Mouse (Mus musculus): ENCODE measurements around the gene Mas1. TPM values are rescaled to one million over a fixed set of nuclear protein-coding genes. Genes with fewer than 3 reads are reported as not detected.

Gene Mas1
- polyA plus RNA-seq, 1 experiment from 2014 or later: 0.66 TPM

GRCm38 (mm10) chr17:12845862-12846261, 22.1 kb downstream of the Mas1 start:
- H3K4me1 ChIP-seq (ENCODE audit: control insufficient read depth, insufficient read depth, low read length): no peaks in the 10 kb centered on the region; the same call in 1 of the 2 replicates
- H3K27ac ChIP-seq (ENCODE audit: low read depth, low read length): 0 out of 2 replicates have a peak overlapping the region, but pooled peaks have one; percentile 24
- no peaks in the 10 kb centered on the region for H3K27me3 ChIP-seq (ENCODE audit: control insufficient read depth, insufficient read depth, low read length)
- H3K9ac ChIP-seq (ENCODE audit: low read depth, low read length): no peak overlapping the region
- H3K9me3 ChIP-seq (ENCODE audit: control insufficient read depth, low read length): no peaks in the 10 kb centered on the region
- H3K4me2 ChIP-seq (replicated peaks; ENCODE audit: low read depth, low read length): no peak overlapping the region
- 23% methylated on average over 5 of the region's 5 CpGs for WGBS
- no peak overlapping the region for H3K4me3 ChIP-seq (ENCODE audit: low read length)
- ATAC-seq (ENCODE audit: low FRiP score, low TSS enrichment): peak; percentile 60; the same call in 1 of the 2 replicates
- H3K36me3 ChIP-seq (ENCODE audit: control insufficient read depth, insufficient read depth, low read length): no peaks in the 10 kb centered on the region

GRCm38 (mm10) chr17:12844540-12844939, 23.4 kb downstream of the Mas1 start:
- no peak overlapping the region for H3K9ac ChIP-seq (ENCODE audit: low read depth, low read length)
- H3K9me3 ChIP-seq (ENCODE audit: control insufficient read depth, low read length): no peaks in the 10 kb centered on the region
- no peaks in the 10 kb centered on the region for H3K36me3 ChIP-seq (ENCODE audit: control insufficient read depth, insufficient read depth, low read length)
- H3K27me3 ChIP-seq (ENCODE audit: control insufficient read depth, insufficient read depth, low read length): no peaks in the 10 kb centered on the region
- no peak overlapping the region for H3K4me3 ChIP-seq (ENCODE audit: low read length)
- no peak overlapping the region for H3K4me2 ChIP-seq (replicated peaks; ENCODE audit: low read depth, low read length)
- no peak overlapping the region for H3K27ac ChIP-seq (ENCODE audit: low read depth, low read length)
- 83% methylated on average over 4 of the region's 4 CpGs for WGBS
- H3K4me1 ChIP-seq (ENCODE audit: control insufficient read depth, insufficient read depth, low read length): no peaks in the 10 kb centered on the region; the same call in 1 of the 2 replicates
- ATAC-seq (ENCODE audit: low FRiP score, low TSS enrichment): no peak

DNA sequence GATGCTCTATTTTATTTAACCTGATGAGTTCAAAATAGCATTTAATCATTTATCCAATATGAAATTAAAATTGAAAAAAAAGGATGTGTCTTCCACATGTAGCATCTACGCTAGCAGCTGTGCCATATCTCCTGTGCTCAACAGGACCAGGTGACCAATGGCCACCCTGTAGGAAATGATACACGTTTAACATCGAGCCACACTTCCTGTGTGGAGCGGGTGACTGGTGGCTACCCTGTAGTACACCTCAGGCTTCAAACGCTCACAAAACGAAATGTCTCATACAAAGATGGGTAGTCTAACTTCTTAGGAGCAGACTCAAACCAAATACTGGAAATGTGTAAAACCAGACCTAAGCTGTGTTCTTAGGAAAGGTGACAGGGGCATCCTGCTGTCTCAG, 24.1 kb downstream of the Mas1 start:
- Histone ChIP-seq H3K36me3 (ENCODE audit: control insufficient read depth, insufficient read depth, low read length) (no peaks in the 10 kb centered on the region), H3K4me3 (ENCODE audit: low read length) (no peak overlapping the region), H3K9ac (ENCODE audit: low read depth, low read length) (no peak overlapping the region), H3K9me3 (ENCODE audit: control insufficient read depth, low read length) (no peaks in the 10 kb centered on the region), H3K27me3 (ENCODE audit: control insufficient read depth, insufficient read depth, low read length) (no peaks in the 10 kb centered on the region), H3K4me2 (replicated peaks; ENCODE audit: low read depth, low read length) (no peak overlapping the region), H3K27ac (ENCODE audit: low read depth, low read length) (no peak overlapping the region; the same call in 1 of the 2 replicates), H3K4me1 (ENCODE audit: control insufficient read depth, insufficient read depth, low read length) (no peaks in the 10 kb centered on the region; the same call in 1 of the 2 replicates)
- 72% methylated on average over 6 of the region's 6 CpGs for WGBS
- no peak for ATAC-seq (ENCODE audit: low FRiP score, low TSS enrichment)

DNA sequence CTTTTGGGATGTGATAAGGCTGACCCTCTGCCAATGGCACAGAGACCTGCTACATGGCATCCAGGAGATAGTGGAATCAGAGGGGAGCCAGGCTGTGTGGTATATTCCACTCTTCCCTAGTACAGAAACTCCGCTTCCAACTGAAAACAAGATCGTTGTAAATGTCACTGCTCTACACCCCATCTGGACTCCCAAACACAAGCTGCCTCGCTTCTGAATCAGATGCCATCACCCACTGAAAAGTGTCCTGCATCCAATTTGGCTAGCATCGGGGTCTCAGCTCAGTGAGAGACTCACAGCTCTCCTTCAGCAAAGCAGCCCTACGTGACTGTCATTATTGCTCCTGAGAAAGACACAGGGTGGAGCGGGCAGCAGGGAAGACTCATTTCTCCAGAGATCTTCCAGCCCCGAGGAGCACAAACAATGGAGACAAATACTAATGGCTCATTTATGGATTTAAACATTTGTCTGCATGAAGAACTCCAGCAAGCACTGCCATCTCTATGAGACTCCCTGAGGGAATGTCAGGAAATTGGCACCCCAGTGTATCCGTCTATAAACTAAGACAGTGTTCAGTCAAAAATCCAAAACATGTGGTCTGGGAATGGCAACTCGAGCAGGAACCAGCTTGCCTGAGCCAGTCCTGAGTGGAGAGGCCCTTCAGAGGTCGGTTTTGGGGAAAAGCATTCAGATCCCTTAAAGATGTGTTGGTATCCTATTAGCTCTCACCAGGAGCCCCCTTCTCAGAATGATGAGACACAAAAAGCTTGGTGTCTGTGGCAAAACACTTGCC, 28.3 kb downstream of the Mas1 start:
- WGBS: 81% methylated on average over 10 of the region's 10 CpGs
- H3K4me3 ChIP-seq (ENCODE audit: low read length): no peak overlapping the region
- ATAC-seq (ENCODE audit: low FRiP score, low TSS enrichment): no peak
- H3K27me3 ChIP-seq (ENCODE audit: control insufficient read depth, insufficient read depth, low read length): no peaks in the 10 kb centered on the region
- H3K27ac ChIP-seq (ENCODE audit: low read depth, low read length): no peak overlapping the region
- no peaks in the 10 kb centered on the region for H3K36me3 ChIP-seq (ENCODE audit: control insufficient read depth, insufficient read depth, low read length)
- no peaks in the 10 kb centered on the region for H3K4me1 ChIP-seq (ENCODE audit: control insufficient read depth, insufficient read depth, low read length)
- H3K9me3 ChIP-seq (ENCODE audit: control insufficient read depth, low read length): no peaks in the 10 kb centered on the region
- H3K4me2 ChIP-seq (replicated peaks; ENCODE audit: low read depth, low read length): no peak overlapping the region
- H3K9ac ChIP-seq (ENCODE audit: low read depth, low read length): no peak overlapping the region

- H3K27me3 ChIP-seq (ENCODE audit: control insufficient read depth, insufficient read depth, low read length): no peaks in the 10 kb centered on the region
- H3K27ac ChIP-seq (ENCODE audit: low read depth, low read length): no peak overlapping the region
- no peak overlapping the region for H3K4me2 ChIP-seq (replicated peaks; ENCODE audit: low read depth, low read length)
- H3K4me3 ChIP-seq (ENCODE audit: low read length): no peak overlapping the region
- no peaks in the 10 kb centered on the region for H3K4me1 ChIP-seq (ENCODE audit: control insufficient read depth, insufficient read depth, low read length)
- 90% methylated on average over 5 of the region's 5 CpGs for WGBS
- H3K36me3 ChIP-seq (ENCODE audit: control insufficient read depth, insufficient read depth, low read length): no peaks in the 10 kb centered on the region
- no peak overlapping the region for H3K9ac ChIP-seq (ENCODE audit: low read depth, low read length)
- ATAC-seq (ENCODE audit: low FRiP score, low TSS enrichment): no peak
- no peaks in the 10 kb centered on the region for H3K9me3 ChIP-seq (ENCODE audit: control insufficient read depth, low read length)
Measured at GRCm38 (mm10) chr17:12835738-12836137, 32.2 kb downstream of the Mas1 start.

DNA sequence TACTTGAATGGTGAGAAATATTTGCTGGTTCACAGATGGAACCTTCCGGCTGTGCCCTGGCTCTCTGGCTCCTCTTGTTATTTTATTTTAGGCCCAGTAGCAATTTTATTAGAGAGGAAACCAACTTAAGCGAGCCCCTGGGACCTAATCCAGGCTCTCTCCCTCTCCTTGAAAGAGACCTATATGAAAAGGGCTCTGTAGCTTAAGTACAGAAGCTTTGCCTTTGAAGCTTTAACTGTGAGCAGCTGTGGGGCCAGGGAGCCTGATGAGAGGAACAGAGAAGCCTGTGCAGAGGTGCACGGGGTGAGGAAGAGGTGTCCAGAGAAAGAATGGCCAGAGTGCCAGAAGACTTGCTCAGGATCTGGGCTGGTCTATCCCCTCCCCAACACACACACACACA, 33.1 kb downstream of the Mas1 start:
- WGBS: 59% methylated on average over 3 of the region's 3 CpGs
- Histone ChIP-seq H3K4me3 (ENCODE audit: low read length) (no peak overlapping the region), H3K4me2 (replicated peaks; ENCODE audit: low read depth, low read length) (no peak overlapping the region), H3K27ac (ENCODE audit: low read depth, low read length) (no peak overlapping the region), H3K9me3 (ENCODE audit: control insufficient read depth, low read length) (no peaks in the 10 kb centered on the region), H3K9ac (ENCODE audit: low read depth, low read length) (no peak overlapping the region), H3K27me3 (ENCODE audit: control insufficient read depth, insufficient read depth, low read length) (no peaks in the 10 kb centered on the region), H3K36me3 (ENCODE audit: control insufficient read depth, insufficient read depth, low read length) (no peaks in the 10 kb centered on the region), H3K4me1 (ENCODE audit: control insufficient read depth, insufficient read depth, low read length) (no peaks in the 10 kb centered on the region)
- no peak for ATAC-seq (ENCODE audit: low FRiP score, low TSS enrichment)

- H3K36me3 ChIP-seq (ENCODE audit: control insufficient read depth, insufficient read depth, low read length): no peaks in the 10 kb centered on the region
- no peak overlapping the region for H3K27ac ChIP-seq (ENCODE audit: low read depth, low read length)
- ATAC-seq (ENCODE audit: low FRiP score, low TSS enrichment): peak; percentile 63; the same call in 1 of the 2 replicates
- H3K9me3 ChIP-seq (ENCODE audit: control insufficient read depth, low read length): no peaks in the 10 kb centered on the region
- no peak overlapping the region for H3K9ac ChIP-seq (ENCODE audit: low read depth, low read length)
- H3K4me3 ChIP-seq (ENCODE audit: low read length): no peak overlapping the region
- WGBS: 63% methylated on average over 3 of the region's 3 CpGs
- no peaks in the 10 kb centered on the region for H3K4me1 ChIP-seq (ENCODE audit: control insufficient read depth, insufficient read depth, low read length)
- H3K4me2 ChIP-seq (replicated peaks; ENCODE audit: low read depth, low read length): no peak overlapping the region
- no peaks in the 10 kb centered on the region for H3K27me3 ChIP-seq (ENCODE audit: control insufficient read depth, insufficient read depth, low read length)
Measured at GRCm38 (mm10) chr17:12834317-12834716, 33.6 kb downstream of the Mas1 start.

GRCm38 (mm10) chr17:12832657-12833056, 35.3 kb downstream of the Mas1 start:
- H3K9ac ChIP-seq (ENCODE audit: low read depth, low read length): no peak overlapping the region
- no peak for ATAC-seq (ENCODE audit: low FRiP score, low TSS enrichment)
- no peaks in the 10 kb centered on the region for H3K4me1 ChIP-seq (ENCODE audit: control insufficient read depth, insufficient read depth, low read length)
- H3K27ac ChIP-seq (ENCODE audit: low read depth, low read length): no peak overlapping the region
- no peaks in the 10 kb centered on the region for H3K36me3 ChIP-seq (ENCODE audit: control insufficient read depth, insufficient read depth, low read length)
- 97% methylated on average over 4 of the region's 4 CpGs for WGBS
- H3K9me3 ChIP-seq (ENCODE audit: control insufficient read depth, low read length): no peaks in the 10 kb centered on the region
- no peaks in the 10 kb centered on the region for H3K27me3 ChIP-seq (ENCODE audit: control insufficient read depth, insufficient read depth, low read length)
- H3K4me3 ChIP-seq (ENCODE audit: low read length): no peak overlapping the region
- no peak overlapping the region for H3K4me2 ChIP-seq (replicated peaks; ENCODE audit: low read depth, low read length)

DNA sequence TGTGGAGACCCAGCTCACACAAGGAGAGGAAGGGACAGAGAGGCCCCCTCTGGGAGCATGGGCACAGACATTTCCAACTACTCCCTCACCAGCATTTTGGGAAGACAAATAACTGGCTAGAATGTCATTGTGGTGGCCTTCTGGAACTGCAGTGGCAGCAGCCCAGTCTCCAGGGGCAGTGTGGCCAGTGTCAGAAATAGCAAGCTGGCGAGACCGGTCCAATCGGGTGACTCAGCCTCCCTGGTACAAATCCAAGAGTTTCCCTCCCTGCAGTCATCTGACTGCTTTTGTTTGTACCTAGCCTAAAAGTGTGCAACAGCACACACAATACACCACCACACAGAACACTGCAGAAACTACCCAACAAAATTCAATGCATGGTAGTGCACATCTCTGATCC, 35.7 kb downstream of the Mas1 start:
- Histone ChIP-seq H3K27me3 (ENCODE audit: control insufficient read depth, insufficient read depth, low read length) (no peaks in the 10 kb centered on the region), H3K4me3 (ENCODE audit: low read length) (no peak overlapping the region), H3K9ac (ENCODE audit: low read depth, low read length) (no peak overlapping the region), H3K9me3 (ENCODE audit: control insufficient read depth, low read length) (no peaks in the 10 kb centered on the region; the same call in 1 of the 2 replicates), H3K4me2 (replicated peaks; ENCODE audit: low read depth, low read length) (no peak overlapping the region), H3K27ac (ENCODE audit: low read depth, low read length) (no peak overlapping the region), H3K4me1 (ENCODE audit: control insufficient read depth, insufficient read depth, low read length) (no peaks in the 10 kb centered on the region), H3K36me3 (ENCODE audit: control insufficient read depth, insufficient read depth, low read length) (no peaks in the 10 kb centered on the region)
- ATAC-seq (ENCODE audit: low FRiP score, low TSS enrichment): no peak
- WGBS: 94% methylated on average over 3 of the region's 3 CpGs
